8 mouse cellular contexts compared by ENCODE assay signal in the genomic region with DNA sequence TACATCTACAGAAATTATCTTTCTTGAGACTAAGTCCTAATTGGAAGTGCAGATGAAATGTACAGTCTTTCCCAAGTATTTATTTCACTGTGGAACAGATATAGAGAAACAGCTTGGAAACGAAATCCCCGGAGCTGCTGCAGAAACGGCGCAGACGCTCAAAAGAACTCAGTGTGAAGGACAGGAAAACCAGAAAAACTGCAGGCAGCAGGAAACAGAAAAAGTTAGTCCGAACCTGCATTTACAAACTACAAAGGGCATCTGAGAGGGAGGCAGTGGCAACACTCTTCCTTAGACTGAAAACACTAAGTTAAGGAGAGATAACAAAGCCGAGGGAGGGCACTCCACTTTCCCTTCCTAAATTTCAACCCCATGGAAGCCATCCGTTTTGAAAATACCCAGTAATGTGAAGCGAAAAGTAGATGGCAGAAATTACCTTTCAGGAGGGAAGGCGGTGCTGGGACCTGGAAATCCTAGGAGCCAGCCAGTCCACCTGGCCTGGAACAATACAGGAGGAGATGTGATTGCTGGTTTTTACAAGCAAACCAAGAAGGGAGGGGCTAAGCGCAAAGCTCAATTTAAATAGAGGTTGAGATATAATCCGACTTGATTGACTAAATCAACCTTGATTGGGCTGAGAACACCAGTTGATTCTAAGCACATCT. TPM values are rescaled to one million over a fixed set of nuclear protein-coding genes. Genes with fewer than 3 reads are reported as not detected.
DNase-seq lines count a peak whose midpoint lies in the region; ATAC-seq and TF ChIP-seq lines count a peak whose summit lies in the region.

No protein-coding gene starts in this region.

- peaks cover 6% of the 10 kb centered on the region; the same call in 1 of the 2 replicates for H3K4me1 ChIP-seq in kidney, postnatal 0 days (replicated peaks; ENCODE audit: insufficient read depth, low read length)
- H3K4me1 ChIP-seq in kidney, adult 2 months (ENCODE audit: control insufficient read depth, insufficient read depth, low read length), result peaks cover 2% of the 10 kb centered on the region; the same call in 1 of the 2 replicates
- H3K4me1 ChIP-seq in brown adipose tissue, adult 24 weeks (ENCODE audit: control insufficient read depth, insufficient read depth, insufficient read length, low read length), result peaks cover 5% of the 10 kb centered on the region
- peaks cover 7% of the 10 kb centered on the region for H3K4me1 ChIP-seq in heart, postnatal 0 days (ENCODE audit: control insufficient read depth, insufficient read depth)

- 17% methylated on average over 12 of the region's 12 CpGs for WGBS in kidney, postnatal 0 days
- WGBS in kidney, adult 2 months, result 31% methylated on average over 12 of the region's 12 CpGs
- 19% methylated on average over 12 of the region's 12 CpGs for WGBS in heart, postnatal 0 days

- no peaks in the 10 kb centered on the region for H3K9me3 ChIP-seq in kidney, postnatal 0 days (replicated peaks; ENCODE audit: low read length)
- H3K9me3 ChIP-seq in heart, postnatal 0 days (replicated peaks; ENCODE audit: control insufficient read depth, low read length), result no peaks in the 10 kb centered on the region

- no peak for TF ChIP-seq EP300 in heart, postnatal 0 days (IDR thresholded peaks at IDR 0.05; ENCODE audit: low read depth)

- peak; percentile 50 for DNase-seq in kidney, postnatal 0 days (ENCODE audit: low spot score)
- no peak for DNase-seq in kidney, adult 2 months
- DNase-seq in heart, postnatal 0 days (ENCODE audit: low spot score), result no peak
- DNase-seq in urinary bladder, adult 2 months (ENCODE audit: low spot score), result no peak
- DNase-seq in kidney, postnatal 36 days, result no peak
- DNase-seq in ovary, postnatal 10 days (ENCODE audit: low spot score), result no peak

- no peak for TF ChIP-seq CTCF in kidney, postnatal 0 days (IDR thresholded peaks at IDR 0.05; ENCODE audit: low read depth)
- no peak for TF ChIP-seq CTCF in kidney, adult 2 months (conservative IDR thresholded peaks at IDR 0.05; ENCODE audit: insufficient read depth, insufficient read length, low read depth, low read length)
- TF ChIP-seq CTCF in heart, postnatal 0 days (IDR thresholded peaks at IDR 0.05; ENCODE audit: low read depth), result no peak

- H3K36me3 ChIP-seq in kidney, postnatal 0 days (ENCODE audit: insufficient read depth, low read length), result no peaks in the 10 kb centered on the region
- H3K36me3 ChIP-seq in kidney, adult 2 months (ENCODE audit: control insufficient read depth, insufficient read depth, low read length), result no peaks in the 10 kb centered on the region
- H3K36me3 ChIP-seq in heart, postnatal 0 days (replicated peaks; ENCODE audit: control insufficient read depth, insufficient read depth, low read length), result no peaks in the 10 kb centered on the region

- no peaks in the 10 kb centered on the region for H3K27me3 ChIP-seq in kidney, postnatal 0 days (ENCODE audit: insufficient read depth, low read length)
- no peaks in the 10 kb centered on the region for H3K27me3 ChIP-seq in kidney, adult 2 months (replicated peaks; ENCODE audit: control insufficient read depth, insufficient read depth, low read length)
- H3K27me3 ChIP-seq in heart, postnatal 0 days (ENCODE audit: control insufficient read depth, insufficient read depth, low read length), result no peaks in the 10 kb centered on the region

- peak overlapping the region; percentile 90 for H3K27ac ChIP-seq in kidney, postnatal 0 days
- H3K27ac ChIP-seq in kidney, adult 2 months (ENCODE audit: insufficient read depth, low read depth, low read length), result no peak overlapping the region
- H3K27ac ChIP-seq in brown adipose tissue, adult 24 weeks (replicated peaks; ENCODE audit: low read depth, low read length), result peak overlapping the region; percentile 77
- peak overlapping the region; percentile 98 for H3K27ac ChIP-seq in heart, postnatal 0 days (ENCODE audit: low read depth)

- no peak for ATAC-seq in kidney, postnatal 0 days (replicated peaks; ENCODE audit: low FRiP score, low read depth)
- ATAC-seq in heart, postnatal 0 days (ENCODE audit: insufficient read depth, low read depth), result no peak
- 0 out of 2 replicates have a peak, but pooled peaks have one; percentile 8 for ATAC-seq in megakaryocyte-erythroid progenitor cell, adult 5-6 weeks (replicated peaks; ENCODE audit: low FRiP score, low TSS enrichment, poor library complexity, severe bottlenecking)

- peak overlapping the region; percentile 79 for H3K4me2 ChIP-seq in kidney, postnatal 0 days (ENCODE audit: low read length)
- peak overlapping the region; percentile 80 for H3K4me2 ChIP-seq in heart, postnatal 0 days (ENCODE audit: low read depth, low read length)

- H3K4me3 ChIP-seq in kidney, postnatal 0 days (replicated peaks; ENCODE audit: low read depth, low read length), result peak overlapping the region; percentile 80
- no peak overlapping the region for H3K4me3 ChIP-seq in kidney, adult 2 months (ENCODE audit: insufficient read depth, low read depth, low read length)
- H3K4me3 ChIP-seq in brown adipose tissue, adult 24 weeks (ENCODE audit: insufficient read depth, low read depth, low read length), result peak overlapping the region; percentile 38
- peak overlapping the region; percentile 98 for H3K4me3 ChIP-seq in heart, postnatal 0 days (ENCODE audit: low read depth, low read length)

- TF ChIP-seq POLR2A in kidney, adult 2 months (IDR thresholded peaks at IDR 0.05; ENCODE audit: low read depth, low read length), result no peak

- peak overlapping the region; percentile 71 for H3K9ac ChIP-seq in kidney, postnatal 0 days (ENCODE audit: low read depth, low read length)
- H3K9ac ChIP-seq in heart, postnatal 0 days (replicated peaks; ENCODE audit: low read depth, low read length), result peak overlapping the region; percentile 68; the same call in 1 of the 2 replicates

RNA-seq across cellular contexts. Expression of a gene that starts 13.7 kb away (rescaled TPM):
- polyA plus RNA-seq in kidney, postnatal 0 days (2015; fragmentation: Nextera tagmentation; extraction: Ambion mirVana), result 3.7 and 4.0 TPM in 2 replicates
- 7.0 and 8.2 TPM in 2 replicates for polyA plus RNA-seq in kidney, adult 2 months (2012; rRNA removed)
- polyA plus RNA-seq in brown adipose tissue, adult 24 weeks (2012; ENCODE audit: insufficient read depth, insufficient read length, missing spikeins), result 5.3 and 7.2 TPM in 2 replicates
- total RNA-seq in heart, postnatal 0 days (2014; rRNA removed; ENCODE audit: low replicate concordance), result 9.8 and 10.1 TPM in 2 replicates
- 1.9 and 2.1 TPM in 2 replicates for polyA plus RNA-seq in heart, postnatal 0 days (2015; fragmentation: Nextera tagmentation; extraction: Ambion mirVana)
- total RNA-seq in megakaryocyte-erythroid progenitor cell, adult 5-6 weeks (2014; fragmentation: Nextera tagmentation), result 26.3 and 61.7 TPM in 2 replicates
- total RNA-seq in megakaryocyte-erythroid progenitor cell, adult 5-6 weeks (2017), result 16.2 and 30.3 TPM in 2 replicates
- polyA plus RNA-seq in urinary bladder, adult 2 months (2012; rRNA removed), result 8.9 and 11.5 TPM in 2 replicates
